Mouse (Mus musculus): ENCODE results near the gene Picalm. TPM values are rescaled to one million over a fixed set of nuclear protein-coding genes. Genes with fewer than 3 reads are reported as not detected.

The Picalm gene
- 207 and 216 TPM in 2 replicates for total RNA-seq (2021)
- long read RNA-seq, experiment 1, full-length matches to known transcripts, result 19 of 40 reads
- long read RNA-seq, experiment 1, partial matches to known transcripts, result 7 of 40 reads
- long read RNA-seq, experiment 1, other reads (novel, unspliced or antisense), result 14 of 40 reads
- long read RNA-seq, experiment 2, partial matches to known transcripts, result 13 of 28 reads
- long read RNA-seq, experiment 2, other reads (novel, unspliced or antisense), result 4 of 28 reads

DNA sequence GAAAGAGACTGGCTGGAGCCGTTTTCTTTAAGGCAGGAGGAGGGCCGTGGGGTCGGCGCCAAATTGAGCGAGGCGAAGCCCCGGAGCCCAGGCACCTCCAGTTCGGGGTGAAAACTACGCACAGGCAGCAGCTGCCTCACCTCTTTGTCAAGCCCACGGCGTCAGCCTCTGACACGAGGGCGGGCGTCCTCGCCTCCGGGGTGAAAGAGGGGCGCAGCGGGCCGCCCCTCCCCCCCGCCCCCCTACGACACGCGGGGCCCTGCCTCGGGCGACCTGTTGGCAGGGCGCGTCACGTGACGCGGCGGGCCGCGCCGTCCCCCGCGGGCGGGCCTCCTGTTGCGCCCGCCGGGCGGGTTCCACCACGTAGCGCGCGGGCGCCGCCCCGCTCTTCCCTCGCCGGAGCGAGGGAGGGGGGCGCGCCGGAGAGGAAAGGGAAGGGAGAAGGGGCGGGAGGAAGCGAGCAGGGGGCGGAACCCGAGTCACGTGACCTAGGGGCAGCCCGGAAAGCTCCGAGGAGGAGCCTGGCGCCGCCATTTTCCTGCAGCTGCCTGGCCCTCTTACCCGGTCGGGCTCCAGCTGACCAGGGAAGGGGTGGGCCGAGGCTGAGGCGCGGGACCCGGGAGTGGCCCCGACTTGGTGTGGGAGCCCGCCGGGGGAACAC, at the start of gene Picalm:
TSS of gene Picalm (plus strand) at position 482 of the 661 bp plus-strand sequence.
- peak; percentile 100 for DNase-seq

DNA sequence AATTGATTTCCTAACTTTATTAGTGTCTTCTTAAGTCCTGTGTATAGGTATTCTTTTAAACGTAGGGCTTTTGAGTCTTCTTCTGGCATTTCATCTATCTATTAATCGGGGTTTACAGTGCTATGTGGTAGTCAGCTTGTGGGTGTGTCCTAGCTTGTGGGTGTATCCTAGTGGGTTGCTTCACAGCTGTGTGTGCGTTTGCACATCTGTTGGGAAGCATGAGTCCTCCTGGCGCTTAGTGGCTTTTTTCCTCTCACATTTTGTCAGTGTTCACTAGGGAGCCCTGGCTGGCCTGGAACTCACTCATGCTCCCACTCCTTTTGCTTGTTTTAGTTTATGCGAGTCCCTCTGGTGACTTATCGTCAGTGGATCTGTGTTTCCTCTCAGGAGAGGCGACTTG, 46.2 kb upstream of the Picalm start:
- DNase-seq, result no peak

DNA sequence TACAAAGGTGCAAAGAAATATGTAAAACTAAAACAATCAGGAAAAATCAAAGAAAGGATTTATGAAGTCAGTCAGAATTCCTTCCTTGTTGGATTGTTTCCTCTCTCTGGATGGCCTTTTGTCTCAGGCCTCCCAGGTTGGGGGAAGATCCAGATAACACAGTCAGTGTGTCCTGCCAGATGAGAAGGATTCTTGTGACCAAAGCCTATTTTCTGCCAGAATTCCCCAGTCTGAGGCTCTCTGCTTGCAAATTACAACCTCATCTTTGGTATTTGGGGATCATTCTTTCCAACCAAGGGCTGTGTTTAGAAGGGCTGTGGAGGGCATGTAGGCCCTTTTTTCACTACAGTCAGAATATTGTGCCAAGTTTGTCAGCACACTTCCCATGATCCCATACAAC, 45.5 kb upstream of the Picalm start:
- DNase-seq, result no peak

DNA sequence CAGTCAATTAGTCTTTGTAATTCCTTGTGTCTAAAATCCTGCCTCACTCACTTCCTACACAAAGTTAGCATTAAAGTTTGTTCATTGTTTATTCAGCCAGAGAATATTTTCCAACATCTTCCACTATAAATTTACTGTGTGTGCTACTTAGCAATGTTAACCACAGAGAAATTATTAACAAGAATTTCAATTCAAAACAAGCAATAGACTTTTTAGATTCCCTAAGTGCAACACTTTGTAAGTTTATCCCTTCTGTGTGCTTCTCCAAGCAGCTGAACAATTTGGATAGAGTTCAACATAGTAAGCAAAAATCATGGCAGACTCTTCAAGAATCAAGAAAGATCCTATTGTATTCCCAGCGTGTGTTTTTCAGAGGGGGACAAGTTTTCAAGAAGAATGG, 44.3 kb upstream of the Picalm start:
- no peak for DNase-seq

DNA sequence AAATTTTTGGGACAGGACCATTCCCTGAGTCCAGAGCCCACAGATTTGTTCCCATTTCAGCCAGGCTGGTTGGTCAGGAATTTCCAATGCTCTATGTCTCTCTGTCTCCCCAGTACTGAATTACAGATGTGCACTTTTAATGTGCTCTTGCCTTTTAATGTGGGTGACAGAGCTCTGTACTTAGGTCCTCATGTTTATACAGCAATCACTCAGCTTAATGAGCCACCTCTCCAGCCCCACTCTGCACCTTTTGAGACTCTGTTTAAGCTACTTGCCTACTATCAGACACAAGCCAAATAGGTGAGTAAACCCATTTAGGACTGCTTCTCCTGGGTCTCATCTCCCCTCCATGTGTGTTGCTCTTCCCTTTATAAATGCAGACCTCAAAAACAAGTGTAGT, 43.2 kb upstream of the Picalm start:
- DNase-seq, result no peak

DNA sequence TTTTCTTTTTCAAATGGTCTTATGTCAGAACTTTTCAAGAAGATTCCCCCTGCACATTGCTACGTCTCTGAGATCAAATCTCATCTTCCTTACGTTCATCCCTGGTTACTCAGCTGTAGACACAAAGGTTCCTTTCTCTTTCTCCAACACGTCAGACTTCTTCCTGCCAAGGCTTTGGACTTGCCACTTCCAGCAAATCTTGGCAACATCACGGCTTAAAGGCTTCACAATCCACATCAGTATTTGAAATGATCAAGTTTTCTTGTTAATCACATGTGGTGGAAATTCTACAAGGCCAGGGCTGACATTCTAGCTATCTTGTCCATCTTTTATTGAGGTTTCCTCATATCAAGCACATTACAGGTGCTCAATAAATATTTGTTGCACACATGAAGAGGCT, 39.0 kb upstream of the Picalm start:
- DNase-seq, result no peak

DNA sequence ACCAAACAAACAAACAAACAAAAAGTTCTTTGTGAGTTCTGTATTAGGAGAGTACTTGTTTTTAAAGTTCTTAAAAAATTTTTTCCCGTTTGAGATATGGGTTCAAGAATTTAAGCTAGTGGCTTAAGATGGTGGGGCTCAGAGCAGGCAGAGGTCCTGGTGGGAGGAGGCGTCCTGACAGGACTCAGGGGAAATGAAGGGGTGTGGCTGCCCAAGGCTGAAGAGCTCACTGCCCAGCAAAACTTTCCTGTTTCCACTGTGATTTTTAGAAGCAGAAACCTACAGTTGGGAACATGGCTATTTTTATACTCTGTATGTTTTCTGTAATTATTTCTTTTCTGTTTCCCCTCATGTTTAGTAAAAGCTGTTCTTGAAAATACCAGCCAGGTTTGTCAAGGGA, 38.3 kb upstream of the Picalm start:
- DNase-seq, result no peak

DNA sequence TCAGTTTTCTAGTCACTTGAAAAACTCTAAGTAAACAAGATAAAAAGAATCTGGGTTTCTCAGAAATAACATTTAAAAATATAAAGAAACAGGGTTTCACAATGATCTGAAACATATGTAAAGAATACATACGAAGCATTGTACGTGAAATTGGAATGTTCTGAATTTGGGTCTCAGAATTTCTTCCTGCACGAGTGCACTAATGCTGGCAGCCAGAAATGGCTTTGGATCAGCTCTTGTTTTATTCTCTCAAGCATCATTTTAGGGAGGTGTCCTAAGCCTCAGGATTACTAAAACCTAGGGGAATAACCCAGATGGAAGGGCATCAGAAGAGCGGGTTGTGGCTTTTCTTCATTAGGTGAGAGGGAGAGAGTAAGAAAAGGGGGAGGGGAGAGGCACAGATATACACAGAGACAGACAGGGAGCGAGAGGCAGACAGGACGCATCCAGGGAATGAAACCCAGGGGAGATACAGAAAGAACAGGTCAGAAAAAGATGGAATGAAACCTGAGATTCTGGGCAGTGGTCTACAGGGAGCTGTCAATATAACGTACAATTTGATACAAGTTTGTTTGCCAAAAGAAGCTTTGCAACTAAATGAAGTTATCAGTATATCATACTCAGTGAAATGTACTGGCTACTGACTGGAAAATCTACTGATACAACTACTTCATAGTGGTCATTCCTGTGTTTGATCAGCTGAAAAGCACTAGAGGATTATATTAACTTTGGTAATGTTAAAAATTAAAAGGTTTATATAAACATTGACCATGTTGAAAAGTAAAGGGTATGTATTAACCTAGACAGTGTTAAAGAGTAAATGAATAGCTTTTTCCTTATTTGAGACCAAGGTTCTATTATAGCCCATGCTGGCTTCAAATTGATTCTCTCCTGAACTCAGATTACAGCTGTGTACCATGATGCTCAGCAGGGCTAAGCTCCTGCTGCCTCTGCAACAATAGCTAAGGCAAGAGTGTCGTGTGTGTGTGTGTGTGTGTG, 37.3 kb upstream of the Picalm start:
- DNase-seq, result no peak

DNA sequence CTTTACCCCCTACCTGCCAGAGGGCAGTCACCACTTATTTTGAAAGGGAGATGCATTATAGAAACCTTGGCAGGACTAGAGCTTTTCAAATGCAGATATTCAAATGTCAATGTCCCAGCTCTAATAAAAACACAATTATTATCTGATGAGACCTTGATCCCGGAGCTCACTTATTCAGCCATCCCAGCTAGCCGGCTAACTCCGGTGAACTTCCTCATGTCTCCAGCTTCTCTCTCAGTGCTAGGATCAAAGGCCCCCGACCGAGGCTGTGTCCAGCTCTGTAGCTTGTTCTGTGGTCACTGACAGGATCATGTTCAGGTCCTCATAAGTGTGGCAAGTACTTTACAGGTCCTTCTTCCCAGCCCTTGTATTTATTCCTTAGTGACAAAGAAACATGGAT, 34.9 kb upstream of the Picalm start:
- DNase-seq, result no peak

DNA sequence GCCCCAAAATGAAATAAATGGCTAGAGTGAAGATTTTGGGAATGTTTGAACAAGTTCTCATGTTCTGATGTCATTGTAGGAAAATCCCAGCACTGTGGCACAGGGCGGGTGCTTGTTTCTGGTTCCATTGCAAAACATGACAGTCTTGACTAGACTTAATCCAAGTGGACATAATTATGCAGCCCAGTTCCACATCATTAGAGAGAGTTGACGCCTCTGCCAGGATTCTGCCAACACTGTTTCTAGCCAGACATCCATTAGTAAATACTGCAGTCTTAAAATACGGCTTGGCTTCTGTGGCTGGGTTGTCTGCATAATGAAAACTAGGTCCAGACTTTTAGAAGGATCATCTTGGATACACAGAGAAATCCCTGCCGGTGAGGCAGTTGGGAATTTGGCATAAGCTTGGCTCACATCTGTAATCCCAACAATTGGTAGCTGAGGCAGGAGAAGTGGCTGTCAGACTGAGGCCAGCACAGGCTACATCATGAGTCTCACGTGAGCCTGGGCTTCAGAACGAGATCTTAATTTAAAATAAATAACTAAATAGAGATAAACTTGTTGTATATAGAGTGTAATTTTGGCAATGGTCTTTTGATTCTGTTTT, 34.1 kb upstream of the Picalm start:
- no peak for DNase-seq

DNA sequence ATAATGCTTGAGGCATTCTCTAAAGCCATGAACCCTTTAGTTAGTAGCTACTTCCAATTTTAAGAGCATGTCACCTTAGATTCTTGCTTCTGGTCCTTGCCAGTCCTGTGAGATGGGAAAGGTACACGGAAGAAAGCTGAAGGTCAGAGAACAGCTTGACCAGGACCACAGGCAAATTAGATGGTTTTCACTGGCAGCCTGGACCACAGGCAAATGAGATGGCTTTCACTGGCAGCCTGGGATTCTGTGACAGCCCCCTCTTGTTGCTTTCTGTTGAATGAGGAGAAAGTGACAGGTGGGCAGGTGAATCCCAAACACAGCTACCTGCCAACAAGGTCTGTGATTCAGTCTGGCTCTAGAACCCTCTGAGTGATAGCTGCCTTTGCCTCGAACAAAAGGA, 33.4 kb upstream of the Picalm start:
- no peak for DNase-seq

DNA sequence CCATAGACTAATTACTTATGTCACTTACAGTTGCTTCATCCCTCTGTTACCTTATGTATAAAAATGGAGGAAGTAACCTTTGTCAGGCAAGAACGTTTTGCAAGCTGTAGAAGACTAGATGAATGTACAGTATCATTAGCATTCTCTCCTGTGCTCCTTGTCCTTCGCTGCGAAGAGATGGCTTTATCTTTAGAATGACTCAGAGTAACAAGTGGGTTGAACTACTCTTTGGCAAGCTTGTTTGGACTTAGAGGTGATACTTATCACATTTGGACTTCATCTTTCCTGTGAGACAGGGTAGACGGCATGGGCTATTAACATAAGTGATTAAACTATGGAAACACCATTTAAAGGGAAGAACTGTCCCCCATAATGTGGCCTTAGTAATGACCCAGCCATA, 31.8 kb upstream of the Picalm start:
- no peak for DNase-seq

DNA sequence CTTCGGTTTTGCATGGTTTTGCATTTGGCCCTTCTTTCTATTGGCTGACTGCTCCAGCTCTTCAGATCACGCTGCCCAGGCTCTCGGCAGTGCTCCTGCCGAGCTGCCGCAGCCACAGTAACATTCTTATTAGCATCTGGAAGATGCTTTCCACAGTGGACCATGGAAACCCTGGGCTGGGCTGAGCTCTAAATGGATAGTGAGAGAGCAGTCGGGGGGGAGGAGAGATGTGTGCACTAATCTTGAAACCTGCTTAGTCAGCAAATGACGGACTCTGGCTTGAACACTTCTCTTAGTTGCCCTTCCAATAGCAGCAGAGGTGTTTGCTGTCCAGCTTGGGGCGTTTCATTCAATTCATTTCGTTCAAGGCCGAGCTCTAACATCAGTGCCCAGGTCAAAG, 30.8 kb upstream of the Picalm start:
- DNase-seq, result no peak

DNA sequence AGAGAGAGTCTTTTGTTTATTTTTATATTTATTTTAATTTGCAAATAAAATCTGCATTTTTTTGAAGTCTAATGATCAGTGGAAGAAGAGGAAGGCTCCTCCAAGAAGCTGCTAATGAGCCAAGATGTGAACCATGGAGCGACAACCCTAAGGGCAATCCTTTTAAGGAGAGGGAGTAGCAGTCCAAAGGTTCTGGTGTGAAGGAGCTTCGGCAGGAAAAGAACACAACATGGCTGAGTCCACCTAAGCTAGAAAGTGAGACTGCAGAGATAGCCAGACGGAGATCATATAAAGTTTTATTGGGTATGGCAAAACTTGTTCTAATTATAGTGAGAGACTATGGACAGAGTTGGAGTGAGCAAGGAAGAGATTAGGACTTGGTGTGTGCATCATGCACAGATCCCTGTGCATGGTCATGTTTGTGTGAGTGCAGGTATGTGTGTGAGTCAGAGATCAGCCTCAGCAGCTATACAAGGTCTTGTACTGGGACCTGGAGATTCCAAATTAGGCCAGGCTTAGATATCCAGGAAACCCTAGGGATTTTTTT, 29.3 kb upstream of the Picalm start:
- no peak for DNase-seq

DNA sequence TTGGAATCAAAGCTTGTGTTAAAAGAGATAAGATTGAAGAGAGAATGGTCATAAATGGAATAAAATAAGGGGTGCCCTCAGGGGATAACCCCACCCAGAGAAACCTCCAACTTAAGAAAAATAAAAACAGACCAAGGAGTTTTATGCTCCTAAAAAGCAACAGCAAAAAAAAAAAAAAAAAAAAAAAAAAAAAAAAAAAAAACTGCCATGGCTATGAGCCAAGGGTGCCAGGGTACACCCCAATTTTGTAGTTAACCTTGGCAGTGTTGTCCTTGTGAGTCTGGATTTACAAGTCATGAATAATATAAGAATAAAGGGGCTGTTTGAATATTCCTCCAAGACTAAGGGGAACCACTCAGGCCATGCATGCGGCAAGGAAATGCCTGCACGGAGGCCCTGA, 13.9 kb upstream of the Picalm start:
- DNase-seq, result no peak

DNA sequence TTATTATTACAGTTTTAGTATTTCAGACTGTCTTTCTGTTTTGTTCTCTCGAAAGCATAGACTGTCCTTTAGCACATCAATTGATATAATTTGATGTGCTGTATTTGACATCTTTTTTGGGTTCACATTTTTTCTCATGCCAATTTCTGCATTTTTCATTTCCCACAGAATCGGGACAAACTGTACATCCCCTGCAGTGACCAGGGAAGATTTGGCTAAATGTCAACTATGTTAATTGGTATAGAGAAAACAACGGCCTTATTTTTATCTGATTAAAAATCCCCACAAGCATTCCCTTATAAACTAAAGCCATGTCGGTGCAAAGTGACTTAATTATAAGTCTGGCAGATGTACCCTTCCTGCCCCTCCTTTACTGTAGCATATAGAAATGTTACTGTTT, 9.9 kb upstream of the Picalm start:
- DNase-seq, result no peak

DNA sequence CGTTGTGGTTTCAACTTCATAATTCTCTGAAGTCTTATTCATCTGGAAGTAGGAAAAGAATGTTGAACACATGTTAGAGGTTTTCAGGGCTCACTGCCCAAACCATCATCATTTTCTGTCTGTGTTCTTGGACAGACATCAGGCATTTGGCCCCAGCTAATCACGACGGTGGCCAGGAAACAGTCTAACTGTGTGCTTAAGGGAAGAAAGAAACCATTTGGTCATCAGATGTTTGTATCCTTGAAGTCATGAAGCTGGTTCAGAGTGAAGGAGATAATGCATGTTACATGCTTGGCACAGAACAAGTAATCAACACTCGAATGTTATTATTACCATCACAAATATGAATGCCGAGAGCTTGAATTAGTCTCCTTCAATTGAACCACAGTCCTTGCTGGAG, 5.0 kb upstream of the Picalm start:
- no peak for DNase-seq

DNA sequence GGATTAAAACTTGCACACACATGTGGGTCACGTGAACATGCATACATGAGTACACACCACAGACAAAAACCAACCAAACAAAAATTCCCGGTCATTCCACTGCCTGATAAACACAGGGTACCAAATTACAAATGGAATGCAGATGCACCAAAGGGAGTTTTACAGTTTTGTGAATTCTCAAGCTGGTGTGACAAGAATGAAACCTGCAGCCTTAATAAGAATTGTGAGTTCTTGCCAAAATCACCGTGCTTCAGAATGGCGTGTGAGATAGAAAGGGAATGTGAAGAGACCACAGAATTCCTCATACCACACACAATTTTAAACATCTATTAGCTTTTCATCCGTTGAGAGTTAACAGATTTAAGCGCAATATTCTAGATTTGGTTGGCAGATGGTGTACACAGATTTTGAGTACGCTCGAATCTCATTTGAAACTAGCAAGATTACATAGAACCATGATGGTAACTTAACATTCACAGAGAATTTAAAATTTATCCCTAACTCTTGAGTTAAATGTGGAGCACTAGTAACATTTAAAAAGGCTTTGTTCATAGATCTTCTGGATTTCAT, 1.3 kb upstream of the Picalm start:
- DNase-seq, result no peak

DNA sequence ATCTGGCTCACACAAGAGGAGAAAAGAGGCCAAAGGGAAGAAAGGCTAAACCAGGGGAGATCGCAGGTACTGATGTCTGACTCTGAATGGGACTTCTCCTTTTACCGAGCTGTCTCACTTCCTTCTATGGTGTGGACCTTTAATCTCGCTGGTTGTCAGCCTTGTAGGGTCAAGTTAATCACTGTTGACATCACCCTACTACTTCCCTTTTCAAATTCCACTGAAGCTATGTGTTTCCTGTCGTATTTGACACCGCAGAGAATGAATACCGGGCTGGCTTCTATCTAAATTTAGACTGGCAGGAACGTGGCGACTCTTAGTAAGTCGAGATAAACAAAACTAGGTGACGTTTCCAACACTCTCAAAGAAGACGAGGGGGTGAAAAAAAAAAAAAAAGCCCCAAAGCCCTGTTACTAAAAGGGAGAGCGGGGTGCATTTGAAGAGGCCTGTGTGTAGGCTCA, 712 bp upstream of the Picalm start:
- peak; percentile 50 for DNase-seq

DNA sequence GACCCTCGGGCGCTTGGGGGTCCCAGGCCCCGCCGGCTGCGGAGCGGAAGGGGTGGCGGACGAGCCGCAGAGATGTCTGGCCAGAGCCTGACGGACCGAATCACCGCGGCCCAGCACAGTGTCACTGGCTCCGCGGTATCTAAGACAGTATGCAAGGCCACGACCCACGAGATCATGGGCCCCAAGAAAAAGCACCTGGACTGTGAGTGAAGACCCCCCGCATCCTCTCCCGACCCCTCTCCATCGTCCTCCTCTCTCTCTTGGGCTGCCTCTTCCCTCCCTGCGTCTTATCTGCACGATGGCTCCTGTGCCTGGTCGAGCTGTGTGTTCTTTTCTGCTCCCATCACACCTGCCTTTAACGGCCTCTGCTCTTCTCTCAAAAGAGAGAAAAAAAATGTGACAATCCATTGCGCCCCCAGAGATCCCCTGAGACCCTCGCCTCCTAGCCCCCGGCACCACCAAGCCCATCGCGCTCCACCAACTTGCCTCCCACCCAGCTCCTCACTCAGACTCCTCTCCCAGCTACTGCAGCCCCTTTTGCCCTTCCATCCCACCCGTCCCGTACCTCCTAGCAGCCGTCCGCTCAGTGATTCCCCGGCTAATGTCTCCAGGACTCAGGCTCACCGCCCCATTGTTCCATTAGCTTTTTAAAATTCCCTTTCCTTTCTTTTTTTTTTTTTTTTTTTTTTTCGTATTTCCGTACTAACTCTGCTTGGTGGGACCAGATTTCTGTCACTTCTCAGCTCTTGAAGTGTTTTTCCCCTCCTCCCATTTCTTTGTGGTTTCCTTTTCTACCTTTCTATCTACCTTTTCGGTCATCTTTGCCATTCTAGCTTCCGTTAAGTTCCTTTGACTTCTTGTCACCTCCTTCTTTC, 725 bp downstream of the Picalm start:
- peak; percentile 35 for DNase-seq

DNA sequence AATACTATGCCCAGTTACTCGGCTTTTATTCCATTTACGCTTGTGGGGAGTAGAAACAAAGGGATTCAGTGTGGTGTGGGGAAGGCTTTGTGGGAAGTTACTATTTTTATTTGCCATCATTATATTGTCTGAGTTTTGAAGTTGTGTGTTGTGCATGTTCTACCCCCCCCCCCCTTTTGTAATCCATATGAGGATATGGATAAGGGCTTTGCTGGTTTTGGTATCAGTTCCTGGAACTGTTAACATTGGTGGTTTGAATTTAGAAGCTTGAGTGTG, 1.3 kb downstream of the Picalm start:
- no peak for DNase-seq

Measured in adrenal gland, postnatal 14 days (tissue).